Mouse (Mus musculus): ENCODE measurements around the gene Kcnk3.

DNA sequence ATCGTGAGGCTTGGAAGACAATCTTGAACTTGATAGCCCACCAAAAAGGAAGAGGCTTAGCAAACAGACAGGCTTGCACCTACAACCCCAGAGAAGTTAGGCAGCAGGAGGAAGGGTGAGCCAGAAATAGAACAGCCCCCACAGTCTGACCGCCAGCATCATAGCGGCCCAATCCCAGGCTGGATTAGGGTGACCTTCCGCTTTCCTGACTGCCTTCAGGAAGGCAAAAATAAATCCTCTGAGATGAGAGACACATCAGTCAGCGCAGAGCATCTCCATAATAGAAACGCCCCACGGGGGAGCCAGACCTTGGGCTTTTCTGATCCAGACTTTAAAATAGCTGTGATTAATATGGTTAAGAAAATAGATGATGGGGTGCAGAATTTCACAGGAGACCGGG, 33.0 kb upstream of the Kcnk3 start:
- no peak for TF ChIP-seq GATA1 (IDR thresholded peaks at IDR 0.05; ENCODE audit: borderline replicate concordance, low read length)
- TF ChIP-seq FLI1 (IDR thresholded peaks at IDR 0.05; ENCODE audit: low read length) = no peak

Measured in megakaryocyte, embryonic 14.5 days (primary cell).